Mouse (Mus musculus): ENCODE results near the gene Sall4. TPM values are rescaled to one million over a fixed set of nuclear protein-coding genes. Genes with fewer than 3 reads are reported as not detected.
A peak's percentile ranks its signal among the peaks of the same experiment; 100 is the strongest.

The Sall4 gene
- total RNA-seq, 2 experiments from 2014 or later, result 1.7 to 2.3 TPM

DNA sequence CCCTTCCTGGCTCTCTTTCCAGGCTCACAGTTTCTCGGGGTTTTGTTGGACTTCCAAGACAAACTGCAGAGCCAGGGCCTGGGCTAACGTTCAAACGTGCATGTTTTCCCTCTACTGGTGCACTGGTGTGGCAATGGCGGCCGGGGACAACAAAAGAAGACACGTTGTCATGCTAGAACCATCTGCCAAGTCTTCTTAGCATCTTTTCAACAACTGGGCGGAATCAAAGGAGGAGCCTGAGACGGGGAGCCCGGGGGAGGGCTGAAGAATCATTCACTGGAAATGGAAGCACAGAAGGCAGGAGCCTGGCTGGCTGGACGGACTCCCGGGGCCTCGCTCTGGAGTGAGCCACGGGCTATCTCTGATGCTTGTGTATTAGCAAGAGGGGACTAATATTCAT lies 65.5 kb downstream of the Sall4 start:
- DNase-seq, result peak; percentile 52 to 62
- intact Hi-C loops (cut with DNase I), result no loop called here

Other genes starting within 250 kb of the Sall4 start
- gene Nfatc2, start 166.3 kb downstream of the Sall4 start, total RNA-seq (2021), result 10 to 100 TPM; 16.3 to 21.3 TPM
- 10 to 100 TPM; 64.0 TPM for gene Atp9a, start 25.5 kb downstream of the Sall4 start, total RNA-seq (2021)
- gene Zfp64, start 187.6 kb upstream of the Sall4 start, total RNA-seq (2021), result 10 to 100 TPM; 11.7 to 12.1 TPM

Data from heart, postnatal 10 days (tissue).